Mouse (Mus musculus) liver, postnatal 0 days (tissue): ENCODE data around the gene Gm5431. TPM values are rescaled to one million over a fixed set of nuclear protein-coding genes. Genes with fewer than 3 reads are reported as not detected.
"Not testable (repeated sequence)": the region's sequence is repeated elsewhere in the genome, so short reads cannot be mapped to it uniquely, and the experiment has no call there.

Experiments
- ATAC-seq: fragments of 200-750 bp; cut with Nextera tagmentation; 2 replicates; pipeline ENCODE4 v1.8.0; 2017; ENCODE audit warnings: mild to moderate bottlenecking, moderate library complexity
- DNase-seq: peaks from one replicate; pipeline ENCODE4 v3.0.0-alpha.2; 2016
- H3K27ac ChIP-seq: fragments of 300-500 bp; sonication (generic); 2 replicates; pipeline ENCODE4 v1.5.1; 2014; ENCODE audit warnings: antibody characterized with exemption, moderate library complexity, mild to moderate bottlenecking, low read depth
- H3K27me3 ChIP-seq: fragments of 300-500 bp; sonication (generic); 2 replicates; pipeline ENCODE4 v1.6.1; 2014; ENCODE audit warnings: low read length, control low read depth, mixed read lengths; ENCODE audit not compliant: insufficient read depth
- H3K36me3 ChIP-seq: fragments of 300-500 bp; sonication (generic); replicated peaks from 2 replicates; pipeline ENCODE4 v1.6.1; 2014; ENCODE audit warnings: mild to moderate bottlenecking, control low read depth, low read length, moderate library complexity, mixed read lengths; ENCODE audit not compliant: insufficient read depth
- H3K4me1 ChIP-seq: fragments of 300-500 bp; sonication (generic); 2 replicates; pipeline ENCODE4 v1.6.1; 2014; ENCODE audit warnings: antibody characterized with exemption, mild to moderate bottlenecking, control low read depth; ENCODE audit not compliant: insufficient read depth
- H3K4me2 ChIP-seq: fragments of 300-500 bp; sonication (generic); 2 replicates; pipeline ENCODE4 v1.6.1; 2014; ENCODE audit warnings: low read depth, mild to moderate bottlenecking, low read length, moderate library complexity, mixed read lengths
- H3K4me3 ChIP-seq: fragments of 300-500 bp; sonication (generic); 2 replicates; pipeline ENCODE4 v1.5.1; 2014; ENCODE audit warnings: low read depth, low read length
- H3K9ac ChIP-seq: fragments of 300-500 bp; sonication (generic); replicated peaks from 2 replicates; pipeline ENCODE4 v1.6.1; 2014; ENCODE audit warnings: mild to moderate bottlenecking, moderate library complexity
- H3K9me3 ChIP-seq: fragments of 300-500 bp; sonication (generic); 2 replicates; pipeline ENCODE4 v1.6.1; 2016; ENCODE audit warnings: mild to moderate bottlenecking, control low read depth, low read length, mixed read lengths
- CTCF ChIP-seq: sonication (generic); IDR thresholded peaks from 2 replicates; pipeline ENCODE4 v1.5.1; 2016; ENCODE audit warnings: antibody characterized with exemption, low read depth
- EP300 ChIP-seq: IDR thresholded peaks from 2 replicates; pipeline ENCODE4 v1.6.1; 2016; ENCODE audit warnings: antibody characterized with exemption, low read depth, mild to moderate bottlenecking
- WGBS: fragments of 180-500 bp; shearing (Covaris S2); extraction: QIAGEN DNeasy Blood & Tissue Kit; methylation state at CpG from one replicate; pipeline ENCODE4 v1.1.7; 2014; ENCODE audit not compliant: insufficient replicate concordance; 5-methylcytosine and 5-hydroxymethylcytosine counted together
- polyA plus RNA-seq: library from polyadenylated mRNA; unstranded; fragments of >200 nt; fragmentation: Nextera tagmentation; extraction: Ambion mirVana; gene quantifications from 2 replicates; pipeline ENCODE4 v1.2.1, GENCODE M21; 2015

Gene Gm5431
- polyA plus RNA-seq, 1 experiment from 2014 or later: 0.86 TPM

DNA sequence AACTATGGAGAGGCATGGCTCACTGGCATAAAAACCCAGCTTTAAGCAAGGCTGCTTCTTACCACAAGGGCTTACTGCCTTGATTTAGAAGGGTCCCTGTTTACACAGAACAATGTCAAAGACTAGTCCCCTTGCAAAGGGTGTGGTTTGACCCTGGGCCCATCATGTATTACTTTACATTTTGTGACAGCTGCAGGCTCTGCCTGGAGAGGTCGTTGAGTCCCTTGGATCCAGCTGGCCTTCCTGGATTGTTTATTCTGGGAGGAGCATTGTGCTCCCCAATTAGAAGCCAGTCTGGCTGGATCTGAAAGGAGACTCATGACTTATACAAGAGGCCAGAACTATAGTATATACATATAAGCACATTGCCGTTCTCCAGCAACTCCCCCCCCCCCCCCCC lies 51.8 kb downstream of the Gm5431 start:
- Histone ChIP-seq H3K36me3 (no peaks in the 10 kb centered on the region), H3K9ac (no peak overlapping the region), H3K27me3 (no peaks in the 10 kb centered on the region), H3K4me3 (no peak overlapping the region), H3K4me2 (no peak overlapping the region), H3K4me1 (peaks cover 21% of the 10 kb centered on the region), H3K9me3 (no peaks in the 10 kb centered on the region), H3K27ac (no peak overlapping the region)
- no peak for TF ChIP-seq CTCF
- TF ChIP-seq EP300: no peak
- WGBS: 52% methylated on average over 2 of the region's 2 CpGs
- DNase-seq: no peak
- no peak for ATAC-seq

DNA sequence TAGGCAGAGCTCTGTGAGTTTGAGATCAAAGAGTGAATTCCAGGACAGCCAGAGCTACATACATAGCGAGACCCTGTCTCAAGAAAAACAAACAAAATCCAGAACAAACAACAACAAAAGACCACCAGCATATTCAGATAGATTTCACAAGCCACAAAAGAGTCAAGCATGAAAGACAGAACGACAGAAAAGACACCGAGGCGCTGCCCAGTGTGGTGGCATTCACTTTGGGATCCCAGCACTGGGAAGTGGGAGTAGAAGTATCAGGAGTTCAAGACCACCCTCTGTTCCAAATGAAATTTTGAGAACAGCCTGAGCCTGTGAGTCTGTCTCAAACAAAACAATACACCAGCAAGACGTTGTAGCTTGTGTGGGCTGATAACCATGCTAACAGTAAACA lies 55.1 kb downstream of the Gm5431 start:
- no peak for TF ChIP-seq EP300
- TF ChIP-seq CTCF: no peak
- Histone ChIP-seq H3K27me3 (no peaks in the 10 kb centered on the region), H3K4me1 (no peaks in the 10 kb centered on the region), H3K9ac (no peak overlapping the region), H3K9me3 (no peaks in the 10 kb centered on the region), H3K4me3 (no peak overlapping the region), H3K4me2 (no peak overlapping the region), H3K27ac (no peak overlapping the region), H3K36me3 (no peaks in the 10 kb centered on the region)
- DNase-seq (no peak), ATAC-seq (no peak)
- 63% methylated on average over 5 of the region's 5 CpGs for WGBS

DNA sequence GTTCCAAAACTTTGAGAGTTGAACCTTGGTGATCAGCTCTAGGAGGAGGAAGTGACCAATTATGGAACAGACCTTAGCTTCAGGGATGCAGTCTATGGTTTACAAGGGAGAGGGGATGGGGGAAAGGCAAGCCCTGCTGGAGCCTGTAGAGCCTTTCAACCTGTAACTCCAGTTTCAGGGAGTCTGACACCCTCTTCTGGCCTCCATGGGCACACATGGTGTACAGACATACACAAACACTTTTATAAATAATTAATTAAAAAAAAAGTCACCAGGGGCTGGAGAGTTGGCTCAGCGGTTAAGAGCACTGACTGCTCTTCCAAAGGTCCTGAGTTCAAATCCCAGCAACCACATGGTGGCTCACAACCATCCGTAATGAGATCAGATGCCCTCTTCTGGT lies 55.7 kb downstream of the Gm5431 start:
- H3K9me3 ChIP-seq, H3K4me1 ChIP-seq, H3K9ac ChIP-seq, H3K27ac ChIP-seq, H3K27me3 ChIP-seq, ATAC-seq, DNase-seq, H3K4me3 ChIP-seq, H3K4me2 ChIP-seq, H3K36me3 ChIP-seq: not testable (repeated sequence)
- WGBS: 72% methylated on average over 2 of the region's 2 CpGs

DNA sequence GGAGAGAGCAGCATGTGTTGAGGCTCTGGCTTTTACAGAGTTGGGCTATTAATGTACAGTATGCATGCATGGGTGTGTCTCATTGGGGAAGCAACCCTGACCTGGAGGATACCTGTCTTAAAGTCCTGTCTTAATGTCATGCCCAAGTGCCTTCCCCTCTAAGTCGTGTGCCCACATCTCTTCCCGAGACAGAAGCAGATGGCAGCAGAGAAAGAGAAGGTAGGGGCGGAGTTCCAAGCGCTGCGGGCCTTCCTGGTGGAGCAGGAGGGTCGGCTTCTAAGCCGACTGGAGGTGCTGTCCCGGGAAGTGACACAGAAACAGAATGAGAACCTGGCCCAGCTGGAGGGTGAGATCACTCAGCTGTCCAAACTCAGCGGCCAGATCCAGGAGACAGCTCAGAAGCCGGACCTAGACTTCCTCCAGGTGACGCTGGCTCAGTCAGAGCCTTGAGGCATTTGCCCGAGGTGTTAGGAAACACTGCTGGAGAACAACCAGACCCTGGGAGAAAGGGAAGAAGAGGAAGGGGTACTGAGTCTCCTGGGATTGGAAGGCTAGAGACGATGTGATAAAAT lies 56.7 kb downstream of the Gm5431 start:
- H3K4me3 ChIP-seq: no peak overlapping the region
- no peak overlapping the region for H3K27ac ChIP-seq
- no peaks in the 10 kb centered on the region for H3K27me3 ChIP-seq
- ATAC-seq: no peak
- DNase-seq: no peak
- no peaks in the 10 kb centered on the region for H3K9me3 ChIP-seq
- H3K4me2 ChIP-seq: no peak overlapping the region
- WGBS: 48% methylated on average over 13 of the region's 13 CpGs
- no peak for TF ChIP-seq EP300
- TF ChIP-seq CTCF: no peak
- no peak overlapping the region for H3K9ac ChIP-seq
- no peaks in the 10 kb centered on the region for H3K36me3 ChIP-seq
- no peaks in the 10 kb centered on the region for H3K4me1 ChIP-seq

DNA sequence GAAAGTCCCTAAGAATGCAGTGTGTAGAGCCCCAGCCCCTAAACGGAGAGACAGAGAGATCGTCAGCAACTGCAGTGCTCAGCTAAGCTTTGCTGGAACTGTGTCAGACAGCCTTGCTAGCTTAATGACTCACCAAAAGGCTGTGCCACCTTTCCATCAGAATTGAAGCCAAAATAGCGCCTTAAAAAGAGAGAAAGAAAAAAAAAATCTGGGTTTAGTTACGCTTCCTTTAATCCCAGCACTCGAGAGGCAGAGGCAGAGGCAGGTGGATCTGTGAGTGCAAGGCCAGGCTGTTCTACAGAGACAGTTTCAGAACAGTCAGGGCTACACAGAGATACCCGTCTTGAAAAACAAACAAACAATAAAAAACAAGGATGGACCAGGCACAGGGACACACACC lies 57.7 kb downstream of the Gm5431 start:
- Histone ChIP-seq H3K27ac (no peak overlapping the region), H3K4me2 (no peak overlapping the region), H3K9ac (no peak overlapping the region), H3K9me3 (no peaks in the 10 kb centered on the region), H3K4me1 (no peaks in the 10 kb centered on the region), H3K27me3 (no peaks in the 10 kb centered on the region), H3K36me3 (no peaks in the 10 kb centered on the region), H3K4me3 (no peak overlapping the region)
- 72% methylated on average over 6 of the region's 6 CpGs for WGBS
- no peak for TF ChIP-seq EP300
- TF ChIP-seq CTCF: no peak
- no peak for ATAC-seq
- no peak for DNase-seq

DNA sequence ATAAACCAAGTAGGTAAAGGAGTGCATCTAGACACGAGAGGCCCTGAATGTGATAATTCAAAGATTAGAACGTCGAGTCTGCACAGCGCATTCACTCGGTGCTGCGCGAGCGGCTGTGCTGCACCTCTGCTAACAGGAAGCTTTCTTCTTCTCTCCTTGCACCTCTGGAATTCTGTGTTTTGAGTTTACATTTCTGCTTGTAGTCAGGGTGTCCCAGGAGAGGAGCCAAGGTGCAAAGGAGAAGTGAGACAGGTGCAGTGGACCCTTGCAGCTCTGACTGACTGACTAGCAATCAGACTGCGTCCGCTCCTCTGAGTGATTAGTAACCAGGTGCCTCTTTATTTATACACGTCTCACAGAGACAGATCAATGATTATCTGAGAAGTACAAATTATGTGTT lies 58.8 kb downstream of the Gm5431 start:
- no peaks in the 10 kb centered on the region for H3K9me3 ChIP-seq
- TF ChIP-seq CTCF: no peak
- no peak for TF ChIP-seq EP300
- peaks cover 4% of the 10 kb centered on the region for H3K4me1 ChIP-seq
- H3K4me2 ChIP-seq: no peak overlapping the region
- WGBS: 78% methylated on average over 11 of the region's 11 CpGs
- H3K4me3 ChIP-seq: no peak overlapping the region
- no peaks in the 10 kb centered on the region for H3K27me3 ChIP-seq
- no peak for DNase-seq
- H3K36me3 ChIP-seq: no peaks in the 10 kb centered on the region
- no peak overlapping the region for H3K27ac ChIP-seq
- no peak for ATAC-seq
- no peak overlapping the region for H3K9ac ChIP-seq

DNA sequence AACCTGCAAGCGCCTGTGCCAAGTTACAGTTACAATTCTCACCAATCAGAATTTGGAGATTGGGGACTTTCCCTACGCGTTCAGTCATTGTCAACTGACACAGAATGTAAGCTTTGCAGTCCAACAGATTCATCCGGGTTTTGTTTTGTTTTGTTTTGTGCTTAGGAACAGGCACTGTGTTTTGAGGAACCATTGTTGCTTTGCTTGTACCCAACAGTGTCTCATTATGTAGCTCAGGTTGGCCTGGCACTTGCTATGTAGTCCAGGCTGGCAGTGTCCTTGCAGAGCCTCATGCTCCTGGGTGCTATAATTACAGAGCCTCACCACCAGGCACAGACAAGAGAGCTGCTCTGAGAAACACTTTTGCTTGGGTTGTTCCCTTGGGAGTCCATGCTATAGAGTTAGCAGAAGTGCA lies 59.6 kb downstream of the Gm5431 start:
- Histone ChIP-seq H3K9me3 (no peaks in the 10 kb centered on the region), H3K9ac (no peak overlapping the region), H3K36me3 (no peaks in the 10 kb centered on the region), H3K4me3 (no peak overlapping the region), H3K4me1 (peaks cover 12% of the 10 kb centered on the region), H3K27ac (no peak overlapping the region), H3K4me2 (no peak overlapping the region), H3K27me3 (0 out of 2 replicates have a peak, but pooled peaks cover under 1% of the 10 kb centered on the region)
- WGBS: 71% methylated on average over 4 of the region's 4 CpGs
- TF ChIP-seq EP300 (no peak), CTCF (no peak)
- ATAC-seq (no peak), DNase-seq (no peak)
